Mouse (Mus musculus): ENCODE results near the gene Lmntd1.

DNA sequence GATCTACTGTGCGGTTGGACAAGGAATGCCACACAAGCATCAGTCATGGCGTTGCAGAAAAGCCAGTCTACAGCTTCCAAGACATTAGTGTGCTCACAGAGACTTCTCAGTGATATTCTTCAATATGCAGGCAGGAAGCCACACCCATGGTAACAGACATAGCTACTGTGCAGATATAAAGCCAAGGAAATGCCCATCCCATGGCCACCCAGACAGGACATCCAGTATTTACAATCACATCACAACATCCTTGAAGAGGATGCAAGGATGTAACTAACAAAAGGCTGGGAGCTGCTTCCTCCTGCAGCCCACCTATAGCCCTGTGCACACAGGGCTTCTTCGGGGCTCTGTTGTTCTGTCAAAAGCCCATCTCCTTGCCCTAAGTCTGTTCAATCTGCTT lies 45.4 kb downstream of the Lmntd1 start:
- TF ChIP-seq POLR2A (IDR thresholded peaks at IDR 0.05; ENCODE audit: low read depth, low read length) (no peak), CTCF (IDR thresholded peaks at IDR 0.05; ENCODE audit: extremely low read depth, insufficient read length, insufficient replicate concordance, low read depth, low read length) (no peak)

Data from small intestine, adult 2 months (tissue).